Mouse (Mus musculus) regulatory T cell (primary cell): ENCODE measurements around the gene Tmem108.

Experiments used
- in situ Hi-C: fragments of 300-600 bp; cut with MboI, MseI; formaldehyde crosslinking; loops from one replicate; pipeline ENCODE4 v1.15.1; 2025; ENCODE audit warnings: high pct_unique_total_duplicates

Tmem108 gene

GRCm38 (mm10) chr9:103459839-103460238, 301.8 kb downstream of the Tmem108 start:
- in situ Hi-C loops = no loop called here

DNA sequence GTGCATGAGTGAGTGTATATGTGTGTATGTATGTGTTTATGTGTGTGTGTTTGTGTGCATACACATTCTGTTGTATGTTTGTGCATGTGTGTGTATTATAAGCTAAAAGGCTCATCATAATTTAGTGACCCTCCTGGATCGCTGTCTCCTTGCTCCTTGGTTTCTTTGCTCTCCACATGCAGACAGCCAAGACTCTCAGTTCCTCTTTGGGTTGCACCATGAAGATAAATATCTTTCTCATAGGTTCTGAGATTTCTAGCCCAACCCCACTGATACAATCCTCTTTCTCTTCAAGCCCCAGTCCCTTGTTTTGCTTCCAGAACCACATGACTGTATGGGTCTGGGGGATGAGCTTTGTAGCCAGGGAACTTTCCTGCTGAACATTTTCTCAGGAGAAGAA, 302.3 kb downstream of the Tmem108 start:
- in situ Hi-C loops = no loop called here

DNA sequence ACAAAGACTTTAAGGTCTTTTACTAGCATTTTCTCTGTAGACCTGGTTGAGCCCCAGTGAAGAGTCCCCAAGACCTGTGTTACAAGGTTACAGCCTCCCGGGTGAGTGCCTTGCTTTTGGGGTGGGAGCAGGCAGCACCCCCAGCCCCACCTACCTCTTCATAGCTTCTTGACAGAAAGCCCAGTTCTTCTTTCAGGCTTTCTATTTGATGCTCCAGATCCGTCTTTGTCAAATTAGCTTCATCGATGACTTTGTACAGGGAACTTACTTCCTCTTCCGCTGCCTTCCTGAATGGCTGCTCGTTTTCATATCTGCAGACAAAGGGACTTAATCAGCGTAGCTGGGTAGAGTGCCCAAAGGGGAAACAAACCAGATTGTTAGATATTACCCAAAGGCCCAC, 312.0 kb downstream of the Tmem108 start:
- in situ Hi-C loops = no loop called here

DNA sequence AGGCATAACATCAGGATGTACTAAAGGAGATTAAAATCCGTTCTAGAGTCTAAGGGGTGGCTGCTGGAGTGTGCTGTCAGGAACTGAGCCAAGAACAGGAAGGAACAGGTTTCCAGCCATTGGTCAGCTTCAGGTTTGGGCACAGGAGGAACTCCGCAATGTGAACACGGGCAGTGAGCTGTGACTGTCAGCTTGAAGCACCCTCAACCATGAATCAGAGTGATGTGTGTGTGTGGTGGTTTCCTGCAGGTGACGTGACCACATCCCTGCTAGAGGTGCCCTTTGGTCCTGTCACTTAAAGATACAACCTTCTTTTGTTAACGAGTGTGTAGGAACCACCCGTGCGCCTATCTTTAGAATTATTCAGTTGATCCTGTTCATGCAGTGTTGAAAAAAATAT, 312.5 kb downstream of the Tmem108 start:
- in situ Hi-C loops = no loop called here

GRCm38 (mm10) chr9:103444656-103445055, 317.0 kb downstream of the Tmem108 start:
- in situ Hi-C loops = no loop called here

DNA sequence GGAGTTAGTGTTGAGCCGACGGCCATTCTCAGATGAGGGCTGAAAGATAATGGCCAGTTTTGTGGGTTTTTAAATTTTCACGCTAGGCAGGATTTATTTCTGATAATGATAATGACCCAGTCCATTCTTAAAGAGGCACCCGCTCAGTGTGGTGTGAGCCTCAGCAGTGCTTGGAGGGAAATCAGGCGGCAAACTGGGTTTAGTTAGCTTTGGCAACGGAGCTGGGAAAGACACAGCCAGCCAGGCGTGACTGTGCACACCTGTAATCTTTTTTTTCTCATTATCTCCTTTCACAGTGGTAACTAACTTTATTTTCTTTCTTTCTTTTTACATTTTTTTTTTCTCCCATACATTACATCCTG, 317.8 kb downstream of the Tmem108 start:
- in situ Hi-C loops = no loop called here

DNA sequence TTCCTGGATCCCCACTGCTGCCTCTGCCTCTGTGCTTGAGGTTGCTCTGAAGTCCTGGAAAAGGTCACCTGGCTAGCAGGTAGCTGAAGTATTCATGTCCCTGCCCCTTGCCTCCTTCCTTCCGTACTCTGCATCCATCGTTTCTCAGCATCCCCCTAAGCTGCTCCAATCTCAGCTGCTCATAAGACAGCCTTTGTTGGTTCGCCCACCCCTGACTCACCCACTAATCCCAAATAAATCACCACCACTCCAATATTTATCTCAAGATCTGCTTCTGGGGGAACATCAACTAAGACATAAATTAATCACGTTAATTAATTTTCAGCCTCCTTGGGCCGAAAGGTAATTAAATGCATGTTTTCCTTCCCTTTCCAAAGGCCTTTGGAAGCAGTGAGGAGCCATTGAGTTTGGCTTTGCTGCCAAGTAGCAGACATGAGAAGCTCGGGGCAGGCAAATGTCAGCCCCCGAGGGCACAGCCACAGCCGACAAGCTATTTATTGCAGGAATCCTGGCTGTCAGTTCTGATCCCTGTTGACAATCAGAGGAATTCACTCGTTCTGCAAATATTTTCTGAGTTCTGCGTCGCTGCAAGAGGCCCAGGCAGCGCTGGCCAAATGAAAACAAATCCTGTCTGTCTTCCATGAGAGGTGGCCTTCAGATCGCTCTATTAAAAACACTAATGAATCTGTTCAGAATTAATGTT, 318.4 kb downstream of the Tmem108 start:
- in situ Hi-C loops = no loop called here

DNA sequence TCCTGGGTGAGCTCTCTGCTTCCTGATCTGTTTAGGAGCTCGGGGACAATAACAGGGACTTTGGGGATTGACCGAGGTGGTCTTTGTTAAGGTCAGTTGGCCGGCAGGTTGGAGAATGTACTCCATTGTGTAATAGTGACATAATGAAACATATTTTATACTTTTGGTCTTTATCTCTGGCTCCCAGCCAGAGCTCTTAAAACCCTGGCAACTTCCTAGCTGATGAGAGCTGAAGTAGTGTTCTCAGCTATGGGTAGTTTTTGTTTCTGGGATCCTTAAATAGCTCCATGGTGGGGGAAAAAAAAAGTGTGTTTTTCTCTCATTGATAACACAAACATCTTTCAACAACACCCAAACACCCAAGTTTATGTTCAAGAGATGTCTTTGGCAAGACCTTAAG, 321.0 kb downstream of the Tmem108 start:
- in situ Hi-C loops = no loop called here

DNA sequence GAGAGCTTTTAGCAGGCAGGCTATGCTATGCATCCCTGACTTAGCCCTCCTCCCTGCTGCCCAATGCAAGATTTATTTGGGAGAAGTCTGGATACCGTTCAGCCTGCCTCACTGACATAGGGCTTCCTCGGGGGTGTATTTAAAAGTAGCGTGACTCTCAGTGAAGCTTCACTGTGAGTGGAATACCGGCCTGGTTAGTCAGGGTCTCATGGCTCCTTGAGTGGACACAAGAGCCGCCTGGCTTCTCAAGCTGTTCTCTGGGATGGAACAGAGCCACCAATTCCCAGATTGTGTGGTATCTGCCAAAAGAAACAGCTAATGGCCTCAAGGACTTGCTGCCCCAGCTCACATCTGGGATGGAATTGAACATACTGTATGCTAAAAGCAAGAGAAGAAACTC, 324.5 kb downstream of the Tmem108 start:
- in situ Hi-C loops = no loop called here

DNA sequence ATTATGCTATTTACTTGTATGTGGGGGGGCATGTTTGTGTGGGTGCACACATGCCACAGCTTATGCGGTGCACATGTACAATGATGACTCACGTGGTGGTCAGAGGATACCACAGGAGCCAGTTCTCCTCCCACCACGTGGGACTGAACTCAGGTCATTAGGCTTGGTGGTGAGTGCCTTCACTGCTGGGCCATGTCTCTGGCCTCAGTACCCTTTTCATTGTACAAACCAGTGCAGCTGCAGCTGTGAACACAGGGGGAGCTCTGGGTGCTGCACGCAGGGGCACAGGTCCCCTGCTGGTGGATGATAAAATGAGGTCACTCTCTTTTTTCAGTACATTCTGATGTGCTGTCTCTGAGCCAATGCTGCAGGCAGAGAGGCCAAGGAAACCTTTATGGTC, 327.5 kb downstream of the Tmem108 start:
- in situ Hi-C loops = no loop called here
